Comparison of ENCODE assay signal across 20 mouse cellular contexts in genomic region chr15:61717216-61717615, GRCm38 (mm10).
A peak's percentile ranks its signal among the peaks of the same experiment; 100 is the strongest.
DNase-seq lines count a peak whose midpoint lies in the region; ATAC-seq lines count a peak whose summit lies in the region.
"Had no signal": no experiment of that assay in that cellular context is flagged by ENCODE, and none has a peak within 500 bp of the region (broad histone marks: within the 10 kb centered on the region; RNA-seq: fewer than 3 reads in every experiment).

No protein-coding gene starts in this region.

- no peak overlapping the region for H3K4me2 ChIP-seq in lung, embryonic 15.5 days
- H3K4me2 ChIP-seq: embryonic facial prominence, embryonic 12.5 days; forebrain, embryonic 12.5 days; heart, embryonic 15.5 days; hindbrain, embryonic 13.5 days had no signal

- no peak for ATAC-seq in lung, embryonic 15.5 days (ENCODE audit: borderline replicate concordance, extremely low read depth, low FRiP score, low TSS enrichment)
- ATAC-seq: activated CD4-positive, CD25-positive, alpha-beta regulatory T cell, adult 4 months; forebrain, embryonic 16.5 days; hindbrain, postnatal 0 days; Patski had no signal

- H3K9ac ChIP-seq in lung, embryonic 15.5 days: no peak overlapping the region
- H3K9ac ChIP-seq: embryonic facial prominence, embryonic 12.5 days; forebrain, embryonic 12.5 days; heart, embryonic 15.5 days; hindbrain, embryonic 13.5 days had no signal

- peaks cover 10% of the 10 kb centered on the region for H3K4me1 ChIP-seq in lung, embryonic 15.5 days
- H3K4me1 ChIP-seq: embryonic facial prominence, embryonic 12.5 days; forebrain, embryonic 12.5 days; heart, embryonic 15.5 days; hindbrain, embryonic 13.5 days had no signal

- H3K27ac ChIP-seq in lung, embryonic 15.5 days: peak overlapping the region; percentile 21; the same call in 1 of the 2 replicates
- H3K27ac ChIP-seq: embryonic facial prominence, embryonic 12.5 days; forebrain, embryonic 12.5 days; heart, embryonic 15.5 days; hindbrain, embryonic 13.5 days; hindbrain, postnatal 0 days had no signal

- no peaks in the 10 kb centered on the region for H3K9me3 ChIP-seq in lung, embryonic 15.5 days
- H3K9me3 ChIP-seq: embryonic facial prominence, embryonic 12.5 days; forebrain, embryonic 12.5 days; heart, embryonic 15.5 days; hindbrain, embryonic 13.5 days had no signal

- H3K27me3 ChIP-seq in lung, embryonic 15.5 days: no peaks in the 10 kb centered on the region
- H3K27me3 ChIP-seq: embryonic facial prominence, embryonic 12.5 days; forebrain, embryonic 12.5 days; heart, embryonic 15.5 days; hindbrain, embryonic 13.5 days; Patski had no signal

- intact Hi-C loops in heart, postnatal 14 days (cut with DNase I): no loop called here

- H3K4me3 ChIP-seq in lung, embryonic 15.5 days: no peak overlapping the region
- H3K4me3 ChIP-seq: embryonic facial prominence, embryonic 12.5 days; forebrain, embryonic 12.5 days; heart, embryonic 15.5 days; hindbrain, embryonic 13.5 days had no signal

- peak; percentile 1 for DNase-seq in heart, adult 8-10 months (ENCODE audit: low spot score)
- DNase-seq in heart, postnatal 14 days: no peak
- no peak for DNase-seq in lung, postnatal 10 days
- DNase-seq in lung, postnatal 25 days (ENCODE audit: low spot score): peak; percentile 18
- DNase-seq in ovary, adult 18-20 months (ENCODE audit: low spot score): no peak
- DNase-seq in right cerebral cortex, postnatal 10 days (ENCODE audit: low spot score in 2 of 2): no peak
- DNase-seq: adrenal gland, postnatal 14 days; cerebellum, adult 11-12 months; cerebellum, adult 9-10 months; cerebellum, postnatal 25 days; gastrocnemius, postnatal 10 days had no signal

- H3K36me3 ChIP-seq in lung, embryonic 15.5 days: no peaks in the 10 kb centered on the region
- H3K36me3 ChIP-seq: embryonic facial prominence, embryonic 12.5 days; forebrain, embryonic 12.5 days; heart, embryonic 15.5 days; hindbrain, embryonic 13.5 days had no signal

- 73% methylated on average over 1 of the region's 1 CpGs for WGBS in lung, embryonic 15.5 days

Comparison
In these comparisons a context has a peak if more than half of its experiments do, and no peak if none do; other contexts are left out.
1. DNase-seq: peak in heart, adult 8-10 months (single experiment) and lung, postnatal 25 days (single experiment); none in heart, postnatal 14 days (0 of 2), lung, postnatal 10 days (single experiment), ovary, adult 18-20 months (single experiment) and right cerebral cortex, postnatal 10 days (0 of 2).